Mouse (Mus musculus): Measurements from ENCODE around the gene Dgcr2. TPM values are rescaled to one million over a fixed set of nuclear protein-coding genes. Genes with fewer than 3 reads are reported as not detected.

Dgcr2 gene
- total RNA-seq, 2 experiments from 2014 or later, result 60.6 to 63.9 TPM

- DNase-seq, result no peak
Observed at GRCm38 (mm10) chr16:17848431-17848830, 49.9 kb downstream of the Dgcr2 start.

- DNase-seq, result no peak
Observed at GRCm38 (mm10) chr16:17843701-17844365, 54.5 kb downstream of the Dgcr2 start.

GRCm38 (mm10) chr16:17842437-17842836 lies 55.9 kb downstream of the Dgcr2 start:
- no peak for DNase-seq

GRCm38 (mm10) chr16:17839976-17840375 lies 58.4 kb downstream of the Dgcr2 start:
- no peak for DNase-seq

GRCm38 (mm10) chr16:17838051-17838450 lies 60.3 kb downstream of the Dgcr2 start, which contains the start of gene Car15:
Gene Car15 (minus strand): TSS chr16:17838364.
- DNase-seq, result no peak

- no peak for DNase-seq
Observed at GRCm38 (mm10) chr16:17835481-17835880, 62.9 kb downstream of the Dgcr2 start.

GRCm38 (mm10) chr16:17834543-17834942 lies 63.8 kb downstream of the Dgcr2 start:
- DNase-seq, result no peak

- peak; percentile 41 for DNase-seq
Observed at GRCm38 (mm10) chr16:17833681-17834399, 64.5 kb downstream of the Dgcr2 start.

- peak; percentile 30 for DNase-seq
Observed at GRCm38 (mm10) chr16:17833321-17833680, 65.1 kb downstream of the Dgcr2 start.

- DNase-seq, result no peak
Observed at GRCm38 (mm10) chr16:17832821-17833220, 65.5 kb downstream of the Dgcr2 start, which contains the start of gene B830017H08Rik. Gene B830017H08Rik (plus strand): TSS chr16:17833121.

- DNase-seq, result no peak
Observed at GRCm38 (mm10) chr16:17831781-17832180, 66.6 kb downstream of the Dgcr2 start.

- no peak for DNase-seq
Observed at GRCm38 (mm10) chr16:17830385-17831178, 67.8 kb downstream of the Dgcr2 start.

GRCm38 (mm10) chr16:17828867-17829266 lies 69.5 kb downstream of the Dgcr2 start:
- no peak for DNase-seq

- DNase-seq, result no peak
Observed at GRCm38 (mm10) chr16:17828229-17828628, 70.1 kb downstream of the Dgcr2 start.

GRCm38 (mm10) chr16:17826500-17826899 lies 71.9 kb downstream of the Dgcr2 start:
- no peak for DNase-seq

- DNase-seq, result no peak
Observed at GRCm38 (mm10) chr16:17816528-17816927, 81.8 kb downstream of the Dgcr2 start.

GRCm38 (mm10) chr16:17815411-17816402 lies 82.7 kb downstream of the Dgcr2 start:
- peak; percentile 77 for DNase-seq

GRCm38 (mm10) chr16:17813173-17813572 lies 85.2 kb downstream of the Dgcr2 start:
- DNase-seq, result no peak

- peak; percentile 33 for DNase-seq
Observed at GRCm38 (mm10) chr16:17812120-17812519, 86.2 kb downstream of the Dgcr2 start.

- no peak for DNase-seq
Observed at GRCm38 (mm10) chr16:17809711-17810110, 88.7 kb downstream of the Dgcr2 start.

- DNase-seq, result no peak
Observed at GRCm38 (mm10) chr16:17809125-17809524, 89.2 kb downstream of the Dgcr2 start.

Measured in adrenal gland, postnatal 10 days (tissue).